Mouse (Mus musculus) liver, embryonic 12.5 days (tissue): Measurements from ENCODE around the gene Pafah1b3. TPM values are rescaled to one million over a fixed set of nuclear protein-coding genes. Genes with fewer than 3 reads are reported as not detected.

Experiments
- ATAC-seq: fragments of 200-750 bp; cut with Nextera tagmentation; 2 replicates; pipeline ENCODE4 v1.8.0; 2017; ENCODE audit warnings: moderate number of reproducible peaks, mild to moderate bottlenecking, moderate library complexity
- H3K27ac ChIP-seq: fragments of 300-500 bp; sonication (generic); 2 replicates; pipeline ENCODE4 v1.5.1; 2016; ENCODE audit warnings: mild to moderate bottlenecking
- H3K27me3 ChIP-seq: fragments of 300-500 bp; sonication (generic); replicated peaks from 2 replicates; pipeline ENCODE4 v1.6.1; 2016; ENCODE audit warnings: mild to moderate bottlenecking, moderate library complexity
- H3K36me3 ChIP-seq: fragments of 300-500 bp; sonication (generic); 2 replicates; pipeline ENCODE4 v1.6.1; 2016; ENCODE audit warnings: mild to moderate bottlenecking, moderate library complexity
- H3K4me1 ChIP-seq: fragments of 300-500 bp; sonication (generic); 2 replicates; pipeline ENCODE4 v1.6.1; 2016
- H3K4me2 ChIP-seq: fragments of 300-500 bp; sonication (generic); 2 replicates; pipeline ENCODE4 v1.6.1; 2016; ENCODE audit warnings: mild to moderate bottlenecking, moderate library complexity
- H3K4me3 ChIP-seq: fragments of 300-500 bp; sonication (generic); 2 replicates; pipeline ENCODE4 v1.5.1; 2016; ENCODE audit warnings: mild to moderate bottlenecking, moderate library complexity
- H3K9ac ChIP-seq: fragments of 300-500 bp; sonication (generic); 2 replicates; pipeline ENCODE4 v1.6.1; 2016; ENCODE audit warnings: mild to moderate bottlenecking, moderate library complexity
- H3K9me3 ChIP-seq: fragments of 300-500 bp; sonication (generic); replicated peaks from 2 replicates; pipeline ENCODE4 v1.6.1; 2016; ENCODE audit warnings: mild to moderate bottlenecking, moderate library complexity
- WGBS: fragments of 180-500 bp; shearing (Covaris S2); methylation state at CpG from one replicate; pipeline ENCODE4 v1.1.7; 2016; ENCODE audit not compliant: insufficient replicate concordance; 5-methylcytosine and 5-hydroxymethylcytosine counted together
- polyA plus RNA-seq: library from polyadenylated mRNA; unstranded; fragments of >200 nt; fragmentation: Nextera tagmentation; extraction: Ambion mirVana; gene quantifications from 2 replicates; pipeline ENCODE4 v1.2.1, GENCODE M21; 2016

The Pafah1b3 gene
- polyA plus RNA-seq, 1 experiment from 2014 or later: 44.1 TPM

- H3K4me2 ChIP-seq: no peak overlapping the region
- H3K27ac ChIP-seq: no peak overlapping the region
- peaks cover 74% of the 10 kb centered on the region for H3K36me3 ChIP-seq
- H3K9me3 ChIP-seq: 0 out of 2 replicates have a peak, but pooled peaks cover 4% of the 10 kb centered on the region
- H3K9ac ChIP-seq: no peak overlapping the region
- no peak overlapping the region for H3K4me3 ChIP-seq
- H3K27me3 ChIP-seq: no peaks in the 10 kb centered on the region
- 74% methylated on average over 8 of the region's 8 CpGs for WGBS
- peaks cover 33% of the 10 kb centered on the region for H3K4me1 ChIP-seq
- no peak for ATAC-seq
Observed at GRCm38 (mm10) chr7:25286989-25287388, 10.8 kb downstream of the Pafah1b3 start.

DNA sequence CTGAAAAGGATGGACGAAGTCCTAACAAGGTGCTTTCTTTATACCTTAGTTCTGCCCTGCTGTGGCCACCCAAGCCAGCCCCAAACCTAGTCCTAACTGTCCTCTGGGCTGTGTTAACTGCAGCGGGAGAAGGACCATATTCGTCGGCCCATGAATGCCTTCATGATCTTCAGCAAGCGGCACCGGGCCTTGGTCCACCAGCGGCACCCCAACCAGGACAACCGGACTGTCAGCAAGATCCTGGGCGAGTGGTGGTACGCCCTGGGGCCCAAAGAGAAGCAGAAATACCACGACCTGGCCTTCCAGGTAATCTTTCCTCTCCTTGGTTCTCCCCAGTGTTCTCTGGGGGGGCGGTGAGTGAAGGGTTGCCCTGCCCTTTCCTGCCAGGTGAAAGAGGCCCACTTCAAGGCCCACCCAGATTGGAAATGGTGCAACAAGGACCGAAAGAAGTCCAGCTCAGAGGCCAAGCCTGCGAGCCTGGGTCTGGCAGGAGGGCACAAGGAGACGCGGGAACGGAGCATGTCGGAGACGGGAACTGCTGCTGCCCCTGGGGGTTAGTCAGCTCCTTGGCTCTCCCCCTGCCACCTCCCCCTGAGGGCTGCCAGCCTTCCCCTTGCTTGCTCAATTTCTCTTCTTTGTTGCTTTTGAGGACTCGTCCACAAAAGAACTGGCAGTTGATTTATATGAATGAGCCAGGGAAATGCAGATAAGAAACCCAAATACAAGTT is 12.1 kb downstream of the Pafah1b3 start:
- Histone ChIP-seq H3K4me3 (no peak overlapping the region), H3K27ac (no peak overlapping the region), H3K27me3 (no peaks in the 10 kb centered on the region), H3K4me1 (peaks cover 43% of the 10 kb centered on the region), H3K4me2 (no peak overlapping the region), H3K9me3 (0 out of 2 replicates have a peak, but pooled peaks cover 4% of the 10 kb centered on the region), H3K9ac (no peak overlapping the region), H3K36me3 (peaks cover 61% of the 10 kb centered on the region)
- no peak for ATAC-seq
- 89% methylated on average over 20 of the region's 20 CpGs for WGBS

DNA sequence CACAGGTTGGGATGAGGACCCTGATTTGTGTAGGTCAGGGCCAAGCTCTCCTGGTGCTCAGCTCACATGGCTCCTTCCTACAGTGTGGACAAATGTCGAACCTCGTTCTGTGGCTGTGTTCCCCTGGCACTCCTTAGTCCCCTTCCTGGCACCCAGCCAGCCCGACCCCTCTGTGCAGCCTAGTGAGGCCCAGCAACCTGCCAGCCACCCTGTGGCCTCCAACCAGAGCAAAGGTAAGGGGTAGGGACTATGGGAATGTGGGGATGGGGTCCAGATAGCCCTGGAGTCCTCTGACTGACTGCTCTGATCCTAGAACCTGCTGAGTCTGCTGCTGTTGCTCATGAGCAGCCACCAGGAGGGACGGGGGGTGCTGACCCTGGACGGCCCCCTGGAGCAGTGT is 13.0 kb downstream of the Pafah1b3 start:
- 80% methylated on average over 5 of the region's 5 CpGs for WGBS
- ATAC-seq: no peak
- Histone ChIP-seq H3K9ac (no peak overlapping the region), H3K4me2 (no peak overlapping the region), H3K36me3 (peaks cover 52% of the 10 kb centered on the region), H3K9me3 (0 out of 2 replicates have a peak, but pooled peaks cover 4% of the 10 kb centered on the region), H3K27ac (no peak overlapping the region), H3K27me3 (no peaks in the 10 kb centered on the region), H3K4me1 (peaks cover 52% of the 10 kb centered on the region), H3K4me3 (no peak overlapping the region)

- Histone ChIP-seq H3K9me3 (0 out of 2 replicates have a peak, but pooled peaks cover under 1% of the 10 kb centered on the region), H3K4me2 (peak overlapping the region; percentile 99), H3K27me3 (no peaks in the 10 kb centered on the region), H3K36me3 (peaks cover 46% of the 10 kb centered on the region), H3K27ac (peak overlapping the region; percentile 97), H3K9ac (peak overlapping the region; percentile 92), H3K4me1 (peaks cover 58% of the 10 kb centered on the region), H3K4me3 (peak overlapping the region; percentile 83; the same call in 1 of the 2 replicates)
- no peak for ATAC-seq
- WGBS: 62% methylated on average over 2 of the region's 2 CpGs
Observed at GRCm38 (mm10) chr7:25284171-25284570, 13.6 kb downstream of the Pafah1b3 start.

DNA sequence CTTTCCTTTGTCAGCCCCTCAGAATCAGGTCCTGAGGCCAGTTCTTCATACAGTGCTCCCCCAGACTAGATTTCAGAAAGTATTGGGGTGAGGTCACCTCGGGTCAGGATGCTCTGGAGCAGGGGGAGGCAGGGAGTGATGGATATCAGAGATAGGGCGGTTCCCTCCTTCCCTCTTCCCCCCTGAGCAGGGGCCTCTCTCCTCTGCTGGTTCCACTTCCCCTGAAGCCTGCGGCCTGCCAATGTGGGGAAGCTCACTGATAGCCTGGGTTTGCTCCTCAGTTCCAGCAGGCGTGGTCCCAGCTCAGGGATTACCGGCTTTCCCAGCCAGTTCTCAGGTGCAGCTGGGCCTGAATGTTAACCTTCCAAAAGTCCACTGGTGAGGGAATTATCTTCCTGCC is 14.1 kb downstream of the Pafah1b3 start:
- Histone ChIP-seq H3K9me3 (no peaks in the 10 kb centered on the region), H3K9ac (peak overlapping the region; percentile 92), H3K4me2 (peak overlapping the region; percentile 99), H3K27ac (peak overlapping the region; percentile 97), H3K4me1 (peaks cover 61% of the 10 kb centered on the region), H3K4me3 (peak overlapping the region; percentile 83), H3K36me3 (peaks cover 40% of the 10 kb centered on the region), H3K27me3 (no peaks in the 10 kb centered on the region)
- no peak for ATAC-seq
- 6% methylated on average over 5 of the region's 5 CpGs for WGBS

- ATAC-seq: no peak
- WGBS: under 1% methylated on average over 36 of the region's 36 CpGs
Observed at GRCm38 (mm10) chr7:25282731-25283211, 15.0 kb downstream of the Pafah1b3 start.

DNA sequence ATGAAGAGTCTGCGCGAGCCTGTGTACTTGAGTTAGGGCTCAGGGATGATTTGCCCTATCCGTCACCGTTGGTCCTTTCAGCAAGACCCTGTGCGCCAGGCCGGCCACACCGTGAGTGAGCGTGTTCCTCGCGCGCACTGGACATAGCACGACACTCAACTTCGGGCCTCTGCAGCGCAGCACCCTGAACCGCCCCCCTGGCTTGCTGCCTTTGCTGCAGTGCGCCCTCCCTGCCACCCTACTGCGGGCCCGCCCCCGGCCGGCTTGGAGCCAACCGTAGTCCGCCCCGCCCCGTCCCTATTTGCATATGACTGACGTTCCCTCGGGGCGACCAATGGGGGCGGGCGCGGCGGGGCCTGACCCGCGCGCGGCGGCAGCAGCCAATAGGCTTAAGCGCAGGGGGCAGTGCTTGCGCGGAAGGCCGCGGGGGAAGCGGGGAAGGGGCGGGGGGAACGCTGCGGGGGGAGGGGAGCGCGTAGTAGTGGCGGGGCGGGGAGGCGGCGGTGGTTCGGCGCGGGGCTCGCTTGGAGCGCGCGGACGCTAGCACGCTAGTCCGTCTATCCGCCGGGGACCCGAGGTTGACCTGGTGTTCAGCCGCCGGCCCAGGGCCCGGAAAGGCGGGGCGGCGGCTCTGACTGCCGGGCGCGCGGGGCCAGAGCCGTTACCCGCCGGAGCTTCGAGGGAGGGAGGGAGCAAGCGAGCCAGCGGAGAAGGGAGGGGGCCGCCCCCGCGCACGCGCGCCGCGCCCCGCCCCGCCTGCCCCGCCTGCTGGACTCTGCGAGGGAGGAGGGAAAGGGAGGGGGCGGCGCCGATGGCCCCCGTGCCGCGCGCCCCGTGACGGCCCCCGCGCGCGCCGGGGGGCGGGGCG is 15.8 kb downstream of the Pafah1b3 start:
- Histone ChIP-seq H3K4me3 (peak overlapping the region; percentile 83), H3K27me3 (no peaks in the 10 kb centered on the region), H3K36me3 (peaks cover 24% of the 10 kb centered on the region), H3K9ac (peak overlapping the region; percentile 92), H3K4me1 (peaks cover 76% of the 10 kb centered on the region), H3K9me3 (no peaks in the 10 kb centered on the region), H3K27ac (peak overlapping the region; percentile 97), H3K4me2 (peak overlapping the region; percentile 99)
- WGBS: under 1% methylated on average over 72 of the region's 108 CpGs
- ATAC-seq: peak; percentile 86

More at GRCm38 (mm10) chr7:25282731-25283211, 15.0 kb downstream of the Pafah1b3 start:
- H3K4me1 ChIP-seq: peaks cover 68% of the 10 kb centered on the region
- peak overlapping the region; percentile 83 for H3K4me3 ChIP-seq
- peak overlapping the region; percentile 99 for H3K4me2 ChIP-seq
- no peaks in the 10 kb centered on the region for H3K27me3 ChIP-seq
- peak overlapping the region; percentile 97 for H3K27ac ChIP-seq
- peaks cover 32% of the 10 kb centered on the region for H3K36me3 ChIP-seq
- H3K9me3 ChIP-seq: no peaks in the 10 kb centered on the region
- H3K9ac ChIP-seq: peak overlapping the region; percentile 92

DNA sequence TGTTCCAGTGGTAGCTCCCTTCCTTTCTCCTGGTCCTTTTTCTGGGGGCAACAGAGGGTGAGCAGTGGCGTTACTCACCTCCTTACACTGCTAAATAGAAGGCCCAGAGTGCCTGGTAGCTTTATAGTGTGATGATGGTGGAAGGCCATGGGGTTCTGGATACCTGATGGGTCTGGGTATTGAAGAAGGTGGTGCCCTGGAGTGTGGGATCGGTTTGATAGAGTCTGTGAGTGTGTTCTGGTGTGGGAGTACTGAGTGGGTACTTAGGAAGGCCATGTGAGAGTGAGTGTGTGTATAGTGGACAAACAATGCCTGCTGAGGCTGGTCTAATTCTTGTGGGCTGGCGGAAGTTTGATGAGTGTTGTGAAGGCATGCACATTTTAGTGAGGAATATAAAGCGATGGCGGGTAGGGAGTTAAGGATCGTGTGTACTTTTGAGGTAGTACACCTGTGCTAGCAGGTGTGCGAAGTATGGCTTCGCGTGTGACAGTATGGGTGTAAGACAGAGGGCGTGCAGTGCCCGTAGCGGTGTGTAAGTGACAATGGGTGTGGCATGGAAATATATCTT is 16.5 kb downstream of the Pafah1b3 start:
- WGBS: 26% methylated on average over 12 of the region's 12 CpGs
- peak overlapping the region; percentile 83 for H3K4me3 ChIP-seq

DNA sequence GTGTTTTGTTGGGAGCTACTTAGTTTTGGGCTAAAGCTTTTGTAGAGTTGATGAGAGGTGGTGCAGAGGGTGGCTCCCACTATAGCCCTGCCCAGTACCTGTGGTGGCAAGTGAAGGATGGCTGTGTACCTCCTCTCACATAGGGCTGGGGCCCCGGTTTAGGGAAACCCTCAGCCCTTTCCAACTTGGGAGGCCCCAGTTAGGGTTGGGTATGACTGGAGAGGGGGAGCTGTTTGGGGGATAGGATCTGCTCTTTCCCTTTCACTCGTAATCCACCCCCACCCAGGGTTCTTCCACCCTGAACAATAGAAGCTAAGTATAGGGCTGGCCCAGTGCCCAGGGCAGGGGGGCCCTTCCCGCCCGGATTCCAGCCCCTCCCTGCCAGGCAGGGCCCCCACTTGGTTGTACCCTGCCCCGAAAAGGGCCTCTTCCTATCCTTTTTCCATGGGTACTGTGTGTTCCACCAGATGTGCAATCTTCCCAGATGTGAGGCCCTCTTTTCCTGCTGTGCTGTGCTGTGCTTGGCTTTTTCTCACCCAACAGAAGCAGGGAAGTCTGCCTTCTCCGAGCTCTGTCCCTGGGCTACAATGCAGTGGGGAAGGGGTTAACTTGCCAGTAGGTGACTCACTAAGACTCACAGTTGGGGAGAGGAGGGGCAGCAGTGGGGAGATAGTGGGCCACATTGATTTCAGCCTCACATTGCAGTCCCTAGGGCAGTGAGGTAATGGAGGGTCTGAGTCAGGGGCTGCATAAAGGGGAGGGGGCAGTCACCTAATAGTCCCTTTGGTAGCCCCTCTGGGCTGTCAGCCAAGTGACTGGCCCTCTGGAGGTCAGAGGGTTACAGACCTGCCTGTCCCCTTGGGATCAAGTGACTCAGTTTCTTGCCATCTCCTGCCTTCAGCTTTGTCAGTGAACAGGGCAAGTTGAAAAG is 17.7 kb downstream of the Pafah1b3 start:
- Histone ChIP-seq H3K36me3 (peaks cover 8% of the 10 kb centered on the region), H3K9ac (peak overlapping the region; percentile 87), H3K27ac (peak overlapping the region; percentile 97), H3K4me3 (peak overlapping the region; percentile 67), H3K4me2 (peak overlapping the region; percentile 99), H3K4me1 (peaks cover 86% of the 10 kb centered on the region), H3K27me3 (no peaks in the 10 kb centered on the region), H3K9me3 (no peaks in the 10 kb centered on the region)
- 3% methylated on average over 6 of the region's 6 CpGs for WGBS
- ATAC-seq: no peak

More for the DNA sequence above, 16.5 kb downstream of the Pafah1b3 start:
- Histone ChIP-seq H3K9me3 (no peaks in the 10 kb centered on the region), H3K36me3 (peaks cover 16% of the 10 kb centered on the region), H3K27me3 (no peaks in the 10 kb centered on the region), H3K4me2 (peak overlapping the region; percentile 99), H3K27ac (peak overlapping the region; percentile 97), H3K4me1 (peaks cover 83% of the 10 kb centered on the region), H3K9ac (peak overlapping the region; percentile 87)
- peak; percentile 60 for ATAC-seq

DNA sequence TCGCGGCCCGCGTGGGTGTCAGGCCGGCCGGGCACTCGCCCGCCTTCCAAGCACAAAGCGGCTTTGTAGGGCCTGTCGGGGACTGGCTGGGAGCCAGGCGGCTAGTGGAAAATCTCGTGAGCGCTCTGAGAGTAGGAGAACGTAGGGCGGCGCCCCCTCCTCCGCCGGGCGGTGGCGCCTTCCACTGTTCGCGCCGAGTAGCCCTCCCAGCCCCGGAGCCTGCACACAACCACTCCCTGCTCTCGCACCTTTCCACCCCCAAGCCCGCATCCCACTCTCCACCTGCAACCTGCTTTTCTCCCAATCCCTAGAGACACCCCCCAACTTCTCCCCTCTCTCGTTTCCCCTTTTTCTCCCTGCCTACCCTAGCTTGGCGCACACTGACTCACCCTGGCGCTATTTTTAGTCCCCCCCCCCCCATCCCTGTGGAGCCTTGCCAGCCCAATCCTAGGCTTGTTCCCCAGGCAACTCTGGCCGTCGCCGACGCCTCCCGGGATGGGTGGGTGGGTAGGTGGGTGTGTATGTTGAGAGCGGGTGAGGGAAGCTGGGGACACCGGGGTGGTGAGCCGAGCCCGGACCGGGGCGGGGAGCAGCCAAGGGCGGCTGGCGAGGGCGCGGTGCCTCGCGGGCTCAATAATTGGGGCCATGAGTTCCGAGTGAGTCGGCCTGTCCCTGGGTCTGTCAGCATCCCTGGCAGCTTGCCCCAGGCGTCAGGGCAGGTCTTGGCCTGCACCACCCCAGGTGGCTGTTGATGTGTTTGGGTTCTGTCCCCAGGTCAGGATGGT is 18.5 kb downstream of the Pafah1b3 start:
- WGBS: under 1% methylated on average over 48 of the region's 49 CpGs
- Histone ChIP-seq H3K9me3 (no peaks in the 10 kb centered on the region), H3K9ac (peak overlapping the region; percentile 87), H3K4me1 (peaks cover 86% of the 10 kb centered on the region), H3K36me3 (0 out of 2 replicates have a peak, but pooled peaks cover 3% of the 10 kb centered on the region), H3K27ac (peak overlapping the region; percentile 97), H3K27me3 (no peaks in the 10 kb centered on the region), H3K4me2 (peak overlapping the region; percentile 99), H3K4me3 (peak overlapping the region; percentile 67)
- peak; percentile 56 for ATAC-seq
